Mouse (Mus musculus): Measurements from ENCODE around the gene Adap1. TPM values are rescaled to one million over a fixed set of nuclear protein-coding genes. Genes with fewer than 3 reads are reported as not detected.

Gene Adap1
- polyA plus RNA-seq, 1 experiment, result 7.8 TPM

DNA sequence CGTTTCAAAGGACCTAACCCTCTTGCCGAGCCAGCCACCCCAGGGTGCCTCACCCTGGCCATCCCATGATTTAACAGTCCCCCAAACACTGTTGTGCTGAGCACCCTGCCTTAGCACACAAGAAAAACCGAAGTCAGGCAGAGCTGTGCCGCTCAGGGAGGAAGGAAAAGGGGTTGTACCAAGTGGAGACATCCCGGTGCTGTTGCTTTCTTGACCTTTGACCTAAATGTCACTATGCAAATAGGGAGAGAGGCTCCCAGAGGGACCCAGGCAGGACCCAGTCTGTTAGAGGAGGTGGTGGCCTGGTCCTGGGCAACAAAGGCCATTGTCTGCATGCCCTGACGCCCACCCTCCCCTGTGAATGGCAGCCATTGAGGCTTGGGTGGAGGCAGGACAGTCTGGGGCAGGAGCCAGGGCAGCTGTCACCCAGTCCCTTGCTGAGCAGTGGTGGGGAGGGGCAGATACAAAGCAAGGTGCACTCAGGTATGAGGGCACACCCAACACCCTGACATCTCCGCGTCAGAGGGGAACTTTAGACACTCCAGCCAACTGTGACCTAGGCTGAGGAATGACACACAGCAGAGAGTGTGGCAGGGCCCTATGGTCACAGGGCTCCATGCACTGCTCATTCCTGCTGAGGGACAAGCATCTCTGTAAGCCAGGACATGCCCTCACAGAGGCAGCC lies 39.9 kb downstream of the Adap1 start:
- Histone ChIP-seq H3K4me1 (ENCODE audit: control insufficient read depth, insufficient read depth, low read length) (peaks cover 5% of the 10 kb centered on the region), H3K4me3 (ENCODE audit: control insufficient read depth, low read depth, low read length) (no peak overlapping the region), H3K27ac (ENCODE audit: control insufficient read depth, insufficient read depth, low read depth, low read length) (no peak overlapping the region), H3K27me3 (ENCODE audit: control insufficient read depth, insufficient read depth, low read length) (no peaks in the 10 kb centered on the region), H3K36me3 (ENCODE audit: control insufficient read depth, insufficient read depth, low read length) (no peaks in the 10 kb centered on the region)
- TF ChIP-seq POLR2A (IDR thresholded peaks at IDR 0.05; ENCODE audit: control insufficient read depth, low read depth, low read length) (0 out of 2 replicates have a peak, but pooled peaks have one; percentile 9), CTCF (IDR thresholded peaks at IDR 0.05; ENCODE audit: control insufficient read depth, insufficient read depth, insufficient replicate concordance, low read depth, low read length) (no peak)

- Histone ChIP-seq H3K27ac (ENCODE audit: control insufficient read depth, insufficient read depth, low read depth, low read length) (no peak overlapping the region), H3K4me1 (ENCODE audit: control insufficient read depth, insufficient read depth, low read length) (peaks cover 4% of the 10 kb centered on the region), H3K36me3 (ENCODE audit: control insufficient read depth, insufficient read depth, low read length) (no peaks in the 10 kb centered on the region), H3K4me3 (ENCODE audit: control insufficient read depth, low read depth, low read length) (no peak overlapping the region), H3K27me3 (ENCODE audit: control insufficient read depth, insufficient read depth, low read length) (no peaks in the 10 kb centered on the region)
- no peak for TF ChIP-seq POLR2A (IDR thresholded peaks at IDR 0.05; ENCODE audit: control insufficient read depth, low read depth, low read length)
- no peak for TF ChIP-seq CTCF (IDR thresholded peaks at IDR 0.05; ENCODE audit: control insufficient read depth, insufficient read depth, insufficient replicate concordance, low read depth, low read length)
Observed at GRCm38 (mm10) chr5:139283460-139284180, 41.8 kb downstream of the Adap1 start.

GRCm38 (mm10) chr5:139282191-139282590 lies 43.2 kb downstream of the Adap1 start:
- no peaks in the 10 kb centered on the region for H3K36me3 ChIP-seq (ENCODE audit: control insufficient read depth, insufficient read depth, low read length)
- H3K27ac ChIP-seq (ENCODE audit: control insufficient read depth, insufficient read depth, low read depth, low read length), result no peak overlapping the region
- TF ChIP-seq POLR2A (IDR thresholded peaks at IDR 0.05; ENCODE audit: control insufficient read depth, low read depth, low read length) (no peak), CTCF (IDR thresholded peaks at IDR 0.05; ENCODE audit: control insufficient read depth, insufficient read depth, insufficient replicate concordance, low read depth, low read length) (peak; percentile 92; the same call in 1 of the 2 replicates)

DNA sequence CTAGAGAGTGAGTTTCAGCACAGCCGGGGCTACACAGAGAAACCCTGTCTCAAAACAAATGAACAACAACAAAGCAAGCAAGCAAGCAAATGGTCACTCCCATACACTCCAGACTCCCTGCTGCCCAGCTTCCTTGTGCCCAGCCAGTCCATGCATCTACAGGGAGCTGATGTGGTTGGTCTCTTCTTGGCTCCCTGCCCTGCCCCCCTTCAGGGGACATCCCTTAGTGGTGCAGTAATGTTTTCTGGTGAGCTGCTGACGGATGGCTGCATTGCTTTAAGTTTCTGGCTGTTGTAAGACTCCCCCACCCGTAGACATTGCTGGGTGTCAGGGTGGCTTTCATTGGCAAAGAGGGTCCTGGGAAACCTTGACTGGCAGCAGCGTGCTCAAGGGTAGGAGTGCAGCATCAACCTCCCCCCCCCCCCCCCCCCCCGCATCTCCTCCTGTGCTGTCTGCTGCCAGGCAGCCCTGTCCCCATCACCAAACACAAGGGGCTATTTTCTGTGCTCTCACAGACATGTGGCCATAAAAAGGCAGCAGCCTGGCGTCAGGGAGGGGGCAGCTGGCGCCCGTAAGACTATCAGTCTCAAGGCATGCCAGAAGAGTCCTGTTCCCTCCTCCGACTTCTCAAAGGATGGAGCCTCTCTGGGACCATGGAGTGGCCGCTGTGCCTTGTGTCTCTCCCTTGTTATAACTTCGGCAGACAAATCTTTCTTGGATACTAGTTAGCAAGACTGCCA lies 43.9 kb downstream of the Adap1 start:
- no peak overlapping the region for H3K4me3 ChIP-seq (ENCODE audit: control insufficient read depth, low read depth, low read length)
- no peak for TF ChIP-seq POLR2A (IDR thresholded peaks at IDR 0.05; ENCODE audit: control insufficient read depth, low read depth, low read length)
- TF ChIP-seq CTCF (IDR thresholded peaks at IDR 0.05; ENCODE audit: control insufficient read depth, insufficient read depth, insufficient replicate concordance, low read depth, low read length), result no peak
- no peaks in the 10 kb centered on the region for H3K27me3 ChIP-seq (ENCODE audit: control insufficient read depth, insufficient read depth, low read length)
- peaks cover 2% of the 10 kb centered on the region; the same call in 1 of the 2 replicates for H3K4me1 ChIP-seq (ENCODE audit: control insufficient read depth, insufficient read depth, low read length)
- H3K27ac ChIP-seq (ENCODE audit: control insufficient read depth, insufficient read depth, low read depth, low read length), result no peak overlapping the region
- no peaks in the 10 kb centered on the region for H3K36me3 ChIP-seq (ENCODE audit: control insufficient read depth, insufficient read depth, low read length)

More at GRCm38 (mm10) chr5:139282191-139282590, 43.2 kb downstream of the Adap1 start:
- Histone ChIP-seq H3K4me3 (ENCODE audit: control insufficient read depth, low read depth, low read length) (no peak overlapping the region), H3K4me1 (ENCODE audit: control insufficient read depth, insufficient read depth, low read length) (peaks cover 2% of the 10 kb centered on the region; the same call in 1 of the 2 replicates), H3K27me3 (ENCODE audit: control insufficient read depth, insufficient read depth, low read length) (no peaks in the 10 kb centered on the region)

- Histone ChIP-seq H3K4me1 (ENCODE audit: control insufficient read depth, insufficient read depth, low read length) (no peaks in the 10 kb centered on the region), H3K27me3 (ENCODE audit: control insufficient read depth, insufficient read depth, low read length) (no peaks in the 10 kb centered on the region), H3K27ac (ENCODE audit: control insufficient read depth, insufficient read depth, low read depth, low read length) (no peak overlapping the region), H3K36me3 (ENCODE audit: control insufficient read depth, insufficient read depth, low read length) (no peaks in the 10 kb centered on the region), H3K4me3 (ENCODE audit: control insufficient read depth, low read depth, low read length) (no peak overlapping the region)
- no peak for TF ChIP-seq POLR2A (IDR thresholded peaks at IDR 0.05; ENCODE audit: control insufficient read depth, low read depth, low read length)
- no peak for TF ChIP-seq CTCF (IDR thresholded peaks at IDR 0.05; ENCODE audit: control insufficient read depth, insufficient read depth, insufficient replicate concordance, low read depth, low read length)
Observed at GRCm38 (mm10) chr5:139277287-139277686, 48.1 kb downstream of the Adap1 start.

DNA sequence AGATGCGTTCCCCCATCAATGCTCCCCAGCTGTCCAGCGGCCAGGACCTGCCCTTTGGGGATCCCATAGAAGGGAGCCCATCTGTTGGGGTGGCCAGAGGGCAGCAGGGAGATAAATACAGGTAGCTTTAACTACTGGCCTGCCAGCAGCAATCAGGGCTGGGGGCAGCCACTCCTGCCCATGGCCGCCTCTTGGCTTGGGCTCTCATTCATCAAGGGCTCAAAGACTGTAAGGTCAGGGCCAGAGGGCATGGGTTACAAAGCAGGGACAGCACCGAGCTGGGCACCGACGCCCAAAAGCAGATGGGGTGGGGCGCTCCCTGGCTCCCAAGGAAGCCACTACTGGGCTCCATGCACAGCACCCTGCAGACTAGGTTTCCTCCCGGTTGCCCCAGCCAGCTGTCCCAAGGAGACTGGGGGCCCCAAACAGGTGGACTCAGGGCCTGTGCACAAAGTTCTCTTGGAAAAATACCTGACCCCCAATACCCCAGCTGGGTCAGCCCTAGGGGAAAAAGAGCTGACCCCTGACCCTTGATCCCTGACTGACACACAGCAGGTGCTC lies 53.3 kb downstream of the Adap1 start:
- no peak overlapping the region for H3K4me3 ChIP-seq (ENCODE audit: control insufficient read depth, low read depth, low read length)
- TF ChIP-seq CTCF (IDR thresholded peaks at IDR 0.05; ENCODE audit: control insufficient read depth, insufficient read depth, insufficient replicate concordance, low read depth, low read length) (no peak), POLR2A (IDR thresholded peaks at IDR 0.05; ENCODE audit: control insufficient read depth, low read depth, low read length) (no peak)
- no peak overlapping the region for H3K27ac ChIP-seq (ENCODE audit: control insufficient read depth, insufficient read depth, low read depth, low read length)
- H3K4me1 ChIP-seq (ENCODE audit: control insufficient read depth, insufficient read depth, low read length), result 0 out of 2 replicates have a peak, but pooled peaks cover 2% of the 10 kb centered on the region
- no peaks in the 10 kb centered on the region; the same call in 1 of the 2 replicates for H3K36me3 ChIP-seq (ENCODE audit: control insufficient read depth, insufficient read depth, low read length)
- H3K27me3 ChIP-seq (ENCODE audit: control insufficient read depth, insufficient read depth, low read length), result no peaks in the 10 kb centered on the region
